11 mouse cellular contexts compared by ENCODE assay signal in genomic region chrX:71663374-71663773, GRCm38 (mm10). TPM values are rescaled to one million over a fixed set of nuclear protein-coding genes. Genes with fewer than 3 reads are reported as not detected.
DNase-seq lines count a peak whose midpoint lies in the region; ATAC-seq and TF ChIP-seq lines count a peak whose summit lies in the region.
"Had no signal": no experiment of that assay in that cellular context is flagged by ENCODE, and none has a peak within 500 bp of the region (broad histone marks: within the 10 kb centered on the region; RNA-seq: fewer than 3 reads in every experiment).

Gpr50 (plus strand) TSS chrX:71663667.

- no peak within 1 kb of the TSS for H3K27ac ChIP-seq in kidney, embryonic 14.5 days (ENCODE audit: low read depth, low read length)
- H3K27ac ChIP-seq in hindbrain, postnatal 0 days, result no peak within 1 kb of the TSS

- no peak for DNase-seq in kidney, adult 9 months
- DNase-seq in embryo, embryonic 10.5 days (ENCODE audit: low spot score), result peak; percentile 59
- no peak for DNase-seq in hindbrain, postnatal 0 days (ENCODE audit: low spot score)
- DNase-seq in neural tube, embryonic 10.5 days (ENCODE audit: extremely low spot score, low spot score), result peak; percentile 17
- no peak for DNase-seq in spleen, adult 18-20 months
- no peak for DNase-seq in thymus, postnatal 0 days (ENCODE audit: low spot score)
- DNase-seq in cerebellum, adult 18-20 months, result no peak
- DNase-seq: lung, adult 2 months; thymus, adult 2 months had no signal

- 37% methylated on average over 9 of the region's 9 CpGs for whole genome bisulfite sequencing in kidney, embryonic 14.5 days
- WGBS in hindbrain, postnatal 0 days, result 29% methylated on average over 9 of the region's 9 CpGs

- H3K9ac ChIP-seq in kidney, embryonic 14.5 days (ENCODE audit: low read depth, low read length), result peak within 1 kb of the TSS; percentile 23; the same call in 1 of the 2 replicates
- no peak within 1 kb of the TSS for H3K9ac ChIP-seq in hindbrain, postnatal 0 days (replicated peaks; ENCODE audit: low read length)

- peaks cover 6% of the 10 kb centered on the region; the same call in 1 of the 2 replicates for H3K9me3 ChIP-seq in kidney, embryonic 14.5 days (ENCODE audit: control insufficient read depth, low read length)
- peaks cover 4% of the 10 kb centered on the region; the same call in 1 of the 2 replicates for H3K9me3 ChIP-seq in hindbrain, postnatal 0 days (ENCODE audit: low read length)
- H3K9me3 ChIP-seq: G1E had no signal

- no peaks in the 10 kb centered on the region for H3K4me1 ChIP-seq in kidney, embryonic 14.5 days (ENCODE audit: control insufficient read depth, insufficient read depth, low read length)
- no peaks in the 10 kb centered on the region for H3K4me1 ChIP-seq in hindbrain, postnatal 0 days (ENCODE audit: insufficient read depth, low read length)

- no peak for TF ChIP-seq CTCF in hindbrain, postnatal 0 days (IDR thresholded peaks at IDR 0.05; ENCODE audit: low read depth)

- peak within 1 kb of the TSS; percentile 42 for H3K4me3 ChIP-seq in kidney, embryonic 14.5 days (ENCODE audit: low read length)
- peak within 1 kb of the TSS; percentile 42 for H3K4me3 ChIP-seq in hindbrain, postnatal 0 days (ENCODE audit: low read length)

- peak; percentile 75; the same call in 1 of the 2 replicates for ATAC-seq in kidney, embryonic 14.5 days (ENCODE audit: low FRiP score, low TSS enrichment)
- peak; percentile 38; the same call in 1 of the 2 replicates for ATAC-seq in hindbrain, postnatal 0 days

- H3K36me3 ChIP-seq in kidney, embryonic 14.5 days (ENCODE audit: control insufficient read depth, insufficient read depth, low read length), result no peaks in the 10 kb centered on the region
- H3K36me3 ChIP-seq in hindbrain, postnatal 0 days (ENCODE audit: insufficient read depth, low read length), result no peaks in the 10 kb centered on the region
- H3K36me3 ChIP-seq: G1E had no signal

- peaks cover 52% of the 10 kb centered on the region for H3K27me3 ChIP-seq in kidney, embryonic 14.5 days (ENCODE audit: control insufficient read depth, insufficient read depth, low read length)
- H3K27me3 ChIP-seq in hindbrain, postnatal 0 days (ENCODE audit: insufficient read depth, low read length), result peaks cover 20% of the 10 kb centered on the region

- H3K4me2 ChIP-seq in kidney, embryonic 14.5 days (replicated peaks; ENCODE audit: low read depth, low read length), result peak within 1 kb of the TSS; percentile 55
- H3K4me2 ChIP-seq in hindbrain, postnatal 0 days (ENCODE audit: low read depth, low read length), result peak within 1 kb of the TSS; percentile 64

RNA-seq across cellular contexts. Expression of gene Gpr50, which starts in this region (rescaled TPM):
- polyA plus RNA-seq in kidney, embryonic 14.5 days (2014; fragmentation: Nextera tagmentation; extraction: Ambion mirVana), result 0.06 and 0.37 TPM in 2 replicates
- total RNA-seq in hindbrain, postnatal 0 days (2014; rRNA removed), result 2.3 and 9.4 TPM in 2 replicates
- polyA plus RNA-seq in hindbrain, postnatal 0 days (2015; fragmentation: Nextera tagmentation; extraction: Ambion mirVana), result 2.0 and 2.4 TPM in 2 replicates
- polyA plus RNA-seq in thymus, postnatal 0 days (2015; fragmentation: Nextera tagmentation; extraction: Ambion mirVana), result 0.48 and 1.3 TPM in 2 replicates
- polyA plus RNA-seq: G1E had no signal

Comparison
In these comparisons a context has a peak if more than half of its experiments do, and no peak if none do; other contexts are left out.
1. Peak in ATAC-seq, H3K4me3 ChIP-seq, H3K9ac ChIP-seq and H3K4me2 ChIP-seq in kidney, embryonic 14.5 days; RNA of the gene not detected or under 1 TPM.
2. DNase-seq: peak in embryo, embryonic 10.5 days (single experiment) and neural tube, embryonic 10.5 days (single experiment); none in kidney, adult 9 months (single experiment), hindbrain, postnatal 0 days (single experiment), spleen, adult 18-20 months (0 of 2), thymus, postnatal 0 days (single experiment) and cerebellum, adult 18-20 months (0 of 2).